Mouse (Mus musculus): ENCODE results near the gene Alk. TPM values are rescaled to one million over a fixed set of nuclear protein-coding genes. Genes with fewer than 3 reads are reported as not detected.

Gene Alk
- polyA plus RNA-seq, 1 experiment from 2014 or later, result 2.0 TPM

DNA sequence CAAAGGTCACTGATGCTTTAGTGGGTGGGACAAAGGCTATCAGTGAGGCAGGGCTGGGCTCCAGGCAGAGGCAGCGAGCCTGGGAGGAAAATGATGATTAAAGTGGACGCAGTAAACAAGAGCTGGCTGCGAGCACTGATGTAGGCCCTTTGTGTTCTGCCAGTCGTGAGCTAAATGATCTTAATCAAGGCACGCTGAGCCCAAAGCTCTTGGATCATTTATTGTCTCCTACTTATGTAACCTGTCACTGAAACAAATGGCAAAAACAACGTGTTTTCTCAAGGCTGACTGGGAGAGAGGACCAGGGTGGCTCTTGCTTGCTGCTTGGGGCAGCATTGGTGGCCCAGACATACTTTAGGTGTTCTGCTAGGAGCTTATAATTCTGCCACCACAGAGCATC lies 663.0 kb downstream of the Alk start:
- H3K36me3 ChIP-seq (ENCODE audit: poor library complexity, severe bottlenecking), result no peaks in the 10 kb centered on the region
- no peak overlapping the region for H3K4me2 ChIP-seq
- H3K27me3 ChIP-seq, result no peaks in the 10 kb centered on the region
- WGBS, result 8% methylated on average over 6 of the region's 6 CpGs
- no peak overlapping the region for H3K4me3 ChIP-seq
- H3K9ac ChIP-seq, result no peak overlapping the region
- no peaks in the 10 kb centered on the region for H3K9me3 ChIP-seq (replicated peaks)
- ATAC-seq, result no peak
- peaks cover 16% of the 10 kb centered on the region for H3K4me1 ChIP-seq
- no peak overlapping the region for H3K27ac ChIP-seq

DNA sequence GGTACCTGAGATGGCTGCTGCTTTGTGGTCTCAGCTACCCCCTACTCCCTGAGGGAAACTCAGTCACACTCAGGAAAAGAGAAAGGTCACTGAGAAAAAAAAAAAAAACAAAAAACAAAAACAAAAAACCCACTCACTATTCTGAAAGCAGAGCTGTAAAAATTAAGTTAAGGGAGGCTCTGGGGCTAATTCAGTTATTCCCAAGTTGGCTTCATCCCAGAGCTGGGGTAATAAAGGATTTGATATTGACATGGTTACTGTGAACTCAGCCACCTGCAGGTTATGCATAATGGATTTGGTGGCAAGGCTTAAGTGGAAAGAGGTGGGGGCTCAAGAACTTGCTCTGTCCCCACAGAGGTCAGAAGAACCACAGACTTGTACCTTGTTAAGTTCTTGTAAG lies 667.7 kb downstream of the Alk start:
- ATAC-seq, result no peak
- Histone ChIP-seq H3K9me3 (replicated peaks) (no peaks in the 10 kb centered on the region), H3K36me3 (ENCODE audit: poor library complexity, severe bottlenecking) (no peaks in the 10 kb centered on the region), H3K4me1 (peaks cover 10% of the 10 kb centered on the region), H3K9ac (no peak overlapping the region), H3K27ac (no peak overlapping the region), H3K27me3 (no peaks in the 10 kb centered on the region), H3K4me3 (no peak overlapping the region), H3K4me2 (no peak overlapping the region)

DNA sequence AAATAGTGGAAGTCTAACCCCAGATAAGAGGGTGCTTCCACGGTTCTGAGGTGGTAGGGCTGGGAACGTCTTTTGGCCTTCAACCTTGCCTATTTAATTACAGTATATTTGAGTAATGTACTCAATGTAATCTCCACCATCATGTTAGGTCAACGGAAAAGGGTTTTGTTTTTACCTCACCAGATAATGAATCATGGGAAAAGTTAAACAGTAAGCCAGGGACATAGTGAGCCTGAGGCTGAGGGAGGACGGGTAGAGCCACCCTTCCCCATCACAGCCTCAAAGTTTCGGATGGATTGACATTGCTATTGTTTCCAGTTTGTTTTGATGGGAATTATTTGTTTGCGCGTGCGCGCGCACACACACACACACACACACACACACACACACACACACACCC lies 668.6 kb downstream of the Alk start:
- no peaks in the 10 kb centered on the region for H3K9me3 ChIP-seq (replicated peaks)
- no peak overlapping the region for H3K4me2 ChIP-seq
- 95% methylated on average over 10 of the region's 10 CpGs for WGBS
- H3K36me3 ChIP-seq (ENCODE audit: poor library complexity, severe bottlenecking), result no peaks in the 10 kb centered on the region
- peaks cover 1% of the 10 kb centered on the region; the same call in 1 of the 2 replicates for H3K4me1 ChIP-seq
- no peaks in the 10 kb centered on the region for H3K27me3 ChIP-seq
- no peak overlapping the region for H3K9ac ChIP-seq
- H3K4me3 ChIP-seq, result no peak overlapping the region
- no peak for ATAC-seq
- no peak overlapping the region for H3K27ac ChIP-seq

DNA sequence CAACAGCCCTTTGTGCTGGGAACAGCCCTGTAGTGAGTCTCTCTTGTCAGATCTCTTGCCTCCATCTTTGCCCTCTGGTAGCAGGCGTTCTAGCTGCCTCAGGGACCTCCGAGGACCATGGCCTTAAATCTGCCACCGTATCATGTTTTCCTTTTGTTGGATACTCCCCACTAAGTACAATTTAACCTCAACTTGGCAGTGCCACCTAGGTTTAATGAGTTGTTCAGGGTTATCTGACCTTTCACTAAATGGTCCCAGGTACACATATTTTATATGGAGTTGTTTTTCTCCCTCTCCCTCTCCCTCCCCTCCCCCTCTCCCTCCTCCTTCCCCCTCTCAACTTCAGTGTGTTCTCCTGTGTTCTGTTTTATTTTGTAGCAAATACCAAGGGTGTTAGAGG lies 669.1 kb downstream of the Alk start:
- Histone ChIP-seq H3K9ac (no peak overlapping the region), H3K4me3 (no peak overlapping the region), H3K27ac (no peak overlapping the region), H3K4me2 (no peak overlapping the region), H3K4me1 (no peaks in the 10 kb centered on the region), H3K27me3 (no peaks in the 10 kb centered on the region), H3K36me3 (ENCODE audit: poor library complexity, severe bottlenecking) (no peaks in the 10 kb centered on the region), H3K9me3 (replicated peaks) (no peaks in the 10 kb centered on the region)
- 54% methylated on average over 3 of the region's 3 CpGs for WGBS
- no peak for ATAC-seq

DNA sequence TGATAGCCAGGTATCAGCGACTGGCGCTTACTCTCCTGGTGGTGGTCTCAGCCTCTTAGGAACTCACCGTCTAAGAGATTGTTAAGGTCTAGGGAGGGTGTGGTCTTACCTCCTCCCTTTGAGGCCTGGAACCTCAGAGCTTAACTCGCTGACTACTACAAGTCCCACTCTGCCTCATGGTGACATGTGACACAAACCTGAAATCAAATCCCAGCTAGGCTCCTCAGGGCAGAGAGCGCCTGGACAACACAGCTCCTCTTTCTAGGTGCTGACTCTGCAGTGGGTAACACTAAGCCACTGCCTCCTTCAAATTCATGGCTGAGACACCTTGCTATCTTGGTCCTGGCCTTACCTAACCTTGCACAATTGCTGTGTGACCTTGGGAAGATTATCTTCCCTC lies 689.5 kb downstream of the Alk start:
- H3K36me3 ChIP-seq (ENCODE audit: poor library complexity, severe bottlenecking), result no peaks in the 10 kb centered on the region
- no peak overlapping the region for H3K9ac ChIP-seq
- H3K4me1 ChIP-seq, result peaks cover 3% of the 10 kb centered on the region; the same call in 1 of the 2 replicates
- no peak overlapping the region for H3K4me3 ChIP-seq
- no peak overlapping the region for H3K4me2 ChIP-seq
- H3K9me3 ChIP-seq (replicated peaks), result no peaks in the 10 kb centered on the region
- ATAC-seq, result no peak
- 85% methylated on average over 5 of the region's 5 CpGs for WGBS
- no peak overlapping the region for H3K27ac ChIP-seq
- no peaks in the 10 kb centered on the region for H3K27me3 ChIP-seq

DNA sequence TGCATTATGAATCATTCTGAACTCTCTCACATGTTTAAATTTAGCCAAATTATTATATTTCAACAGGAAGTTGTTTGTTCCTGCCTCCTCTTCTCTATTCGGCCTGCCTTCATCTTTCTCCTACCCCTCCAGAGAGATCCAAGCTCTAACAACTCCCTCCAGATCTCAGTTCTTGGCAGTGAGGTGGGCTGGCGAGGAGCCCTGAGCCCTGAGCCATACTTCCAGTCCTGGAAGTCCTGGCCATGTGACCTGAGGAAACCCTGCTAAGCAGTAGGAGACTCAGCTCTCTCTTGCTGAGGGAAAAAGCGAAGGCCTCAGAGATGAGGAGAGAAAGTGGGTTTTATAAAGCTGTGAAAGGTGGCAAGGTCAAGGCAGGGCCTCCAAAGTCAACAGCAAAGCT lies 689.9 kb downstream of the Alk start:
- Histone ChIP-seq H3K9ac (no peak overlapping the region), H3K36me3 (ENCODE audit: poor library complexity, severe bottlenecking) (no peaks in the 10 kb centered on the region), H3K27me3 (no peaks in the 10 kb centered on the region), H3K9me3 (replicated peaks) (no peaks in the 10 kb centered on the region), H3K4me1 (peaks cover 3% of the 10 kb centered on the region; the same call in 1 of the 2 replicates), H3K27ac (no peak overlapping the region), H3K4me2 (no peak overlapping the region), H3K4me3 (no peak overlapping the region)
- 79% methylated on average over 3 of the region's 3 CpGs for WGBS
- ATAC-seq, result no peak

DNA sequence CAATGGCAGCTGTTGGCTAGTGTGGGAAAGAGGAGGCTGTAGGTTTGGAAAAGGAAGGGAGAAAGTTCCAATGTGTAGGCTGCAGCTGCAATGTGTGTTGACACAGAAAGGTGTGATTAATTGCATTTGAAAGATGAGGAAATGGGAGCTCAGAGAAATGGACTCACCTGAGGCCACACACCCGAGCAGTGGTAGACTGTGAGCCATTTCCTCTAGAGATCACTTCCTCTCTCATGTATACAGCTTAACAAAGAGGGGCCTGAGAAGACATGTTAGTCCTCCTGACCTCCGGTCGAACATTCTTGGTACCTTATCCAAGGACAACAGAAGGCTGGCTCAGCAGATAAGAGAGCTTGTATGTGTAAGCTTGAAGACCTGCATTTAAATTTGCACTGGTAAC lies 691.2 kb downstream of the Alk start:
- Histone ChIP-seq H3K27ac (no peak overlapping the region), H3K4me1 (peaks cover 3% of the 10 kb centered on the region; the same call in 1 of the 2 replicates), H3K4me3 (no peak overlapping the region), H3K9ac (no peak overlapping the region), H3K36me3 (ENCODE audit: poor library complexity, severe bottlenecking) (no peaks in the 10 kb centered on the region), H3K9me3 (replicated peaks) (no peaks in the 10 kb centered on the region), H3K4me2 (no peak overlapping the region), H3K27me3 (no peaks in the 10 kb centered on the region)
- 90% methylated on average over 3 of the region's 3 CpGs for WGBS
- no peak for ATAC-seq

DNA sequence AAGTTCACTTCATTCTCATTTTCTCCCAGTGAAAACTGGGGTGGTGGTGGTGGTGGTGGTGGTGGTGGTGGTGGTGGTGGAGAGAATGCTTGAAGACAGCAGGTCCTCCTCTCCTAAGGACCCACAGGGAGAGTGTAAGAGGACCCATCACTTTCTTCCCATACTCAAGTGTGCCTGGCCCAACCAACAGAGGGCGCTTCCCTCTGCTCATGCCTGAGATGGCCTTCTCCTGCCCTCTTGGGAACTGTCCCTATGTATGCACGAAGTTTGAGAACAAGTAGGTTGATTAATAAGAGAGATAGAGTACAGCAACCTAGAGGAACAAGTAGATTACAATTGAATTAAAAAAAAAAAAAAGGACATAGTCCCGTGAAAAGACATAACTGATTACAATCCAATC lies 695.3 kb downstream of the Alk start:
- no peak overlapping the region for H3K4me3 ChIP-seq
- H3K9me3 ChIP-seq (replicated peaks), result no peaks in the 10 kb centered on the region
- no peak overlapping the region for H3K4me2 ChIP-seq
- no peak overlapping the region for H3K27ac ChIP-seq
- 43% methylated on average over 3 of the region's 3 CpGs for WGBS
- no peak for ATAC-seq
- no peak overlapping the region for H3K9ac ChIP-seq
- no peaks in the 10 kb centered on the region for H3K36me3 ChIP-seq (ENCODE audit: poor library complexity, severe bottlenecking)
- no peaks in the 10 kb centered on the region for H3K4me1 ChIP-seq
- no peaks in the 10 kb centered on the region for H3K27me3 ChIP-seq

DNA sequence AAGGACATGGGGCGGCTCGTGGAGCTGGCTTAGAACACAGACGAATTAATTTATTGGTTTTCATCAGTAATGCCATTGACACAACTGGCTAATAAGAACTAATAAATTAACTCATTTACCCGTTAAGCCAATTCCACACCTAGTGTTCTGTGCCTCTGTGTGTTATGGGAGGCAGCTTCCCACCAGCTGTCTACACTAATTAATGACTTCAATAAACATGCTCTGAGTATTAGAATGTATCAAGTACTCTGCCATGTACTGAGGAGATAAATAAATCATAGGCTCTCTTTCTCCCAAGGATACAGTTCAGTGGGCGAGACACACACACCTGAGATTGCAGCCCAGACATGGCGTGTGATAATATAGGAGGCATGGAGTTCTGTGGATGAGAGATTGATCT lies 723.1 kb downstream of the Alk start:
- Histone ChIP-seq H3K9ac (no peak overlapping the region), H3K27ac (no peak overlapping the region), H3K27me3 (no peaks in the 10 kb centered on the region), H3K9me3 (replicated peaks) (no peaks in the 10 kb centered on the region), H3K4me1 (no peaks in the 10 kb centered on the region), H3K4me3 (no peak overlapping the region), H3K4me2 (no peak overlapping the region), H3K36me3 (ENCODE audit: poor library complexity, severe bottlenecking) (no peaks in the 10 kb centered on the region)
- ATAC-seq, result no peak
- WGBS, result 85% methylated on average over 6 of the region's 6 CpGs

DNA sequence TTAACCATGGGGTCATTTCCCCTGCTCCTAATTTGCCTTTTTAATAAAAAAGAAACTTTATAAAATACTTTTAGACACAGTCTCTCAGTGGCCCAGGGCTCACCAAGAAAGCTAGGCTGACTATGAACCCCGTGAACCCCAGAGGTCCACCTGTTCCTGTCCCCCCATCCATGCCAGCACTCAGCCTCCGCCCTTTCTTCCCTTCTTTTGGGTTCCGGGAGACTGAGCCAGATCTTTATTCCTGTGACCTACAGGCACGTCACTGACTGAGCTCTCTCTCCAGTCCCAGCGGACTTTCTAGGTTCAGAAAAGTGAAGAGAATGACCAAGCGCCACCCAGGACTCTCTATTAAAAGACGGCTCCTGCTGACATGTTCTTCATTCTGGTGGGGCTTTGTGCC lies 728.9 kb downstream of the Alk start:
- no peak for ATAC-seq
- no peaks in the 10 kb centered on the region for H3K4me1 ChIP-seq
- no peak overlapping the region for H3K4me2 ChIP-seq
- no peaks in the 10 kb centered on the region for H3K9me3 ChIP-seq (replicated peaks)
- H3K36me3 ChIP-seq (ENCODE audit: poor library complexity, severe bottlenecking), result no peaks in the 10 kb centered on the region
- H3K9ac ChIP-seq, result no peak overlapping the region
- H3K27me3 ChIP-seq, result no peaks in the 10 kb centered on the region
- WGBS, result 75% methylated on average over 7 of the region's 7 CpGs
- no peak overlapping the region for H3K4me3 ChIP-seq
- no peak overlapping the region for H3K27ac ChIP-seq

DNA sequence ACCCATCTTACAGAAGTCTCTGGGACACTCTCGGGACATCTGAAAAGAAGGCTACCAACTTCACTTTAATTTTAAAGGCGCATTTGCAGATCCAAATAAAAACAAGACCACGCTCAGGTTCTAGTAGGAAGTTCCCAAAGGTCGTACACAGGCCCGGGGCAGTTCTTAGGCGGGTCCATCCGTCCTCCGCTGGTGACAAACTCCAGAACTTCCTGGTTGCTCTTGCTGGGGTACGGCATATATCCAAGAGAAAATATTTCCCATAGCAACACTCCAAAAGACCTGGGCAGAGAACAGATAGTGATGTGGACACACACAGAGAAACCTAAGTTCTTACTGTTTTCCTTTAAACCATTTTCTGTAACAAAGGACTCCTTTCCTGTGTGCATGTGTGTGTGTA lies 729.6 kb downstream of the Alk start:
- Histone ChIP-seq H3K4me2 (no peak overlapping the region), H3K9me3 (replicated peaks) (no peaks in the 10 kb centered on the region), H3K4me3 (no peak overlapping the region), H3K27ac (no peak overlapping the region), H3K4me1 (no peaks in the 10 kb centered on the region), H3K9ac (no peak overlapping the region), H3K36me3 (ENCODE audit: poor library complexity, severe bottlenecking) (no peaks in the 10 kb centered on the region), H3K27me3 (no peaks in the 10 kb centered on the region)
- no peak for ATAC-seq
- WGBS, result 93% methylated on average over 9 of the region's 9 CpGs

DNA sequence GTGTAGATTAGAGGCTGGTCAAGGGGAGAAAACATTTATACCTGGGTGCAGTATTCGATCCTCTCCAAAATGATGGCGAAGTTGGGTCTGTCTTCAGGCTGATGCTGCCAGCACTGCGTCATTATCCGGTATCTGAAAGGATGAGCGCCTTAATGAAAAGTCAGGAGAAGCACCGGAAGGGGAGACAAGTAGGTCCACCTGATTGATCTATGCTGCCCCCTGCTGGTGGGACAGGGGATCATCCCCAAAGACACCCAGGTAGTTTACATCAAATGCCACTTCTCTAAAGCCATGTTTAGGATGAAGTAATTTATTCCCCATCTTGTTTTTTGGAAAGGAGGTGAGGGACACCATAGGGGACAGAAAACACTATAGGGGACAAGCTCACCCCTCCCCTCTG lies 730.4 kb downstream of the Alk start:
- H3K4me1 ChIP-seq, result peaks cover 3% of the 10 kb centered on the region
- H3K36me3 ChIP-seq (ENCODE audit: poor library complexity, severe bottlenecking), result no peaks in the 10 kb centered on the region
- H3K27me3 ChIP-seq, result no peaks in the 10 kb centered on the region
- H3K4me3 ChIP-seq, result no peak overlapping the region
- WGBS, result 37% methylated on average over 6 of the region's 6 CpGs
- ATAC-seq, result no peak
- no peak overlapping the region for H3K9ac ChIP-seq
- H3K4me2 ChIP-seq, result no peak overlapping the region
- no peak overlapping the region for H3K27ac ChIP-seq
- H3K9me3 ChIP-seq (replicated peaks), result no peaks in the 10 kb centered on the region

DNA sequence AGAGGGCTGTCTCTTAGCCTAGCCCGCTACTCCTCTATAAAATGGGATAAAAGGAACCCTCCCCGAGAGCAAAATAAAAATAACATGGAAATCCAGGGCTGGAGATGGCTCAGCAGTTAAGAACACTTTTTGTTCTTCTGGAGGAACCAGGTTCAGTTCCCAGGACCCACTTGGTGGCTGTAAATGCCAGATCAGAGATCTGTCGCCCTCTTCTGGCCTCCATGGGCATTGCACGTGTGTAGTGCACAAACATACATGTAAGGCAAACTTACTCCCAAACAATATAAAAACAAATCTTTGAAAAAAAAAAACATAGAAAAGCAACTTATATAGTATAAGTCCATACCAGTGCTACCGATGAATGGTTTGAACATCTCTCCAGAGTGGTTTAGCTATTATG lies 731.5 kb downstream of the Alk start:
- Histone ChIP-seq H3K9ac (no peak overlapping the region), H3K4me2 (no peak overlapping the region), H3K27me3 (no peaks in the 10 kb centered on the region), H3K4me1 (peaks cover 8% of the 10 kb centered on the region), H3K27ac (no peak overlapping the region), H3K36me3 (ENCODE audit: poor library complexity, severe bottlenecking) (no peaks in the 10 kb centered on the region), H3K9me3 (replicated peaks) (no peaks in the 10 kb centered on the region), H3K4me3 (no peak overlapping the region)
- no peak for ATAC-seq
- WGBS, result 66% methylated on average over 5 of the region's 5 CpGs
